Mouse (Mus musculus): ENCODE measurements around the gene Phospho1. TPM values are rescaled to one million over a fixed set of nuclear protein-coding genes. Genes with fewer than 3 reads are reported as not detected.

Gene Phospho1
- polyA plus RNA-seq, 1 experiment = 278 TPM

- TF ChIP-seq POLR2A (IDR thresholded peaks at IDR 0.05; ENCODE audit: low read depth, low read length) (no peak), CTCF (IDR thresholded peaks at IDR 0.05; ENCODE audit: extremely low read depth, insufficient read length, insufficient replicate concordance, low read depth, low read length) (no peak)
- H3K4me3 ChIP-seq (ENCODE audit: low read depth, low read length) = peak overlapping the region; percentile 12; the same call in 1 of the 2 replicates
- 58% methylated on average over 11 of the region's 11 CpGs for WGBS
- no peaks in the 10 kb centered on the region for H3K27me3 ChIP-seq (ENCODE audit: control insufficient read depth, insufficient read depth, low read length)
- peak overlapping the region; percentile 54 for H3K27ac ChIP-seq (ENCODE audit: insufficient read depth, low read depth, low read length)
- H3K4me1 ChIP-seq (ENCODE audit: control insufficient read depth, insufficient read depth, insufficient read length, low read length) = peaks cover 44% of the 10 kb centered on the region
- H3K36me3 ChIP-seq (ENCODE audit: control insufficient read depth, insufficient read depth, low read length) = 0 out of 2 replicates have a peak, but pooled peaks cover 11% of the 10 kb centered on the region
Observed at GRCm38 (mm10) chr11:95828181-95828964, 4.1 kb downstream of the Phospho1 start.

- WGBS = 71% methylated on average over 4 of the region's 4 CpGs
- TF ChIP-seq CTCF (IDR thresholded peaks at IDR 0.05; ENCODE audit: extremely low read depth, insufficient read length, insufficient replicate concordance, low read depth, low read length) (no peak), POLR2A (IDR thresholded peaks at IDR 0.05; ENCODE audit: low read depth, low read length) (no peak)
- Histone ChIP-seq H3K36me3 (ENCODE audit: control insufficient read depth, insufficient read depth, low read length) (0 out of 2 replicates have a peak, but pooled peaks cover 11% of the 10 kb centered on the region), H3K4me1 (ENCODE audit: control insufficient read depth, insufficient read depth, insufficient read length, low read length) (peaks cover 52% of the 10 kb centered on the region), H3K27ac (ENCODE audit: insufficient read depth, low read depth, low read length) (no peak overlapping the region), H3K27me3 (ENCODE audit: control insufficient read depth, insufficient read depth, low read length) (no peaks in the 10 kb centered on the region), H3K4me3 (ENCODE audit: low read depth, low read length) (no peak overlapping the region)
Observed at GRCm38 (mm10) chr11:95829526-95830050, 5.3 kb downstream of the Phospho1 start.

DNA sequence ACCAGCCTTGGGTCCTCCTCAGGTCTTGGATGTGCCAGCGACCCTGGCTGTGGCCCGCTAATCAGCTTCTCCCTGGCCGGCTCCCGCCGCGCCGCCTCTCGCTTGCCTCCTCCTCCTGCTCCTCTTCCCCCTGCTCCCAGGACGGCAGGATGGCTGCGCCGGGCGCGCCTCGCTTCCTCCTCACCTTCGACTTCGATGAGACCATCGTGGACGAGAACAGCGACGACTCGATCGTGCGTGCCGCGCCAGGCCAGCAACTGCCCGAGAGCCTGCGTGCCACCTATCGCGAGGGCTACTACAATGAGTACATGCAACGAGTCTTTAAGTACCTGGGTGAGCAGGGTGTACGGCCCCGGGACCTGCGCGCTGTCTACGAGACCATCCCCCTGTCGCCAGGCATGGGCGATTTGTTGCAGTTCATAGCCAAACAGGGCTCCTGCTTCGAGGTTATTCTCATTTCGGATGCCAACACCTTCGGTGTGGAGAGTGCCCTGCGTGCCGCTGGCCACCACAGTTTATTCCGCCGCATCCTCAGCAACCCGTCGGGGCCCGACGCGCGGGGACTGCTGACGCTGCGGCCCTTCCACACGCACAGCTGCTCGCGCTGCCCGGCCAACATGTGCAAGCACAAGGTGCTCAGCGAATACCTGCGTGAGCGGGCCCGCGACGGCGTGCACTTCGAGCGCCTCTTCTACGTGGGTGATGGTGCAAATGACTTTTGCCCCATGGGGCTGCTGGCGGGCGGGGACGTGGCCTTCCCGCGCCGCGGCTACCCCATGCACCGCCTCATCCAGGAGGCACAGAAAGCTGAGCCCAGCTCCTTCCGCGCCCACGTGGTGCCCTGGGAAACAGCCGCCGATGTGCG lies 6.3 kb downstream of the Phospho1 start:
- WGBS = 18% methylated on average over 80 of the region's 80 CpGs
- Histone ChIP-seq H3K4me3 (ENCODE audit: low read depth, low read length) (peak overlapping the region; percentile 51), H3K36me3 (ENCODE audit: control insufficient read depth, insufficient read depth, low read length) (0 out of 2 replicates have a peak, but pooled peaks cover 11% of the 10 kb centered on the region), H3K4me1 (ENCODE audit: control insufficient read depth, insufficient read depth, insufficient read length, low read length) (peaks cover 58% of the 10 kb centered on the region), H3K27ac (ENCODE audit: insufficient read depth, low read depth, low read length) (0 out of 2 replicates have a peak overlapping the region, but pooled peaks have one; percentile 2), H3K27me3 (ENCODE audit: control insufficient read depth, insufficient read depth, low read length) (no peaks in the 10 kb centered on the region)
- TF ChIP-seq CTCF (IDR thresholded peaks at IDR 0.05; ENCODE audit: extremely low read depth, insufficient read length, insufficient replicate concordance, low read depth, low read length) = no peak
- TF ChIP-seq POLR2A (IDR thresholded peaks at IDR 0.05; ENCODE audit: low read depth, low read length) = no peak

DNA sequence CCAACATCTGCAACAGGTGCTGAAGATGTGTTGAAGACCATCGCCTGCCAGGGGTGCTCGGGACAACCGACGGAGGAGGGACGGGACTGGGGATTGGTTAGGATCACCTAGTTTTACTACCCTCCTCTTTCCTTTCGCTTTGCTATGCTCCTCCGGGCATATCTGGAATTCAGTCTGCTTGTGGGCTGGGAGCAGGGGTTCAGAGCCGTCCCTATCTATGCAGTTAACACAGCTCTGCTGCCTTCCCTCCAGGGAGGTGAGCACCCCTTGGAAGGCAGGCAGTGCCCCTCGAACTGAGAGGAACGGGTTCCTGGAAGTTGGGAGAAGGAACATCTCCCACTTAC lies 6.9 kb downstream of the Phospho1 start:
- Histone ChIP-seq H3K27ac (ENCODE audit: insufficient read depth, low read depth, low read length) (0 out of 2 replicates have a peak overlapping the region, but pooled peaks have one; percentile 2), H3K4me1 (ENCODE audit: control insufficient read depth, insufficient read depth, insufficient read length, low read length) (peaks cover 62% of the 10 kb centered on the region), H3K27me3 (ENCODE audit: control insufficient read depth, insufficient read depth, low read length) (no peaks in the 10 kb centered on the region), H3K36me3 (ENCODE audit: control insufficient read depth, insufficient read depth, low read length) (0 out of 2 replicates have a peak, but pooled peaks cover 11% of the 10 kb centered on the region), H3K4me3 (ENCODE audit: low read depth, low read length) (peak overlapping the region; percentile 51)
- no peak for TF ChIP-seq CTCF (IDR thresholded peaks at IDR 0.05; ENCODE audit: extremely low read depth, insufficient read length, insufficient replicate concordance, low read depth, low read length)
- 0 out of 2 replicates have a peak, but pooled peaks have one; percentile 8 for TF ChIP-seq POLR2A (IDR thresholded peaks at IDR 0.05; ENCODE audit: low read depth, low read length)
- WGBS = 14% methylated on average over 10 of the region's 10 CpGs

GRCm38 (mm10) chr11:95831641-95832040 lies 7.3 kb downstream of the Phospho1 start:
- Histone ChIP-seq H3K27ac (ENCODE audit: insufficient read depth, low read depth, low read length) (no peak overlapping the region), H3K27me3 (ENCODE audit: control insufficient read depth, insufficient read depth, low read length) (no peaks in the 10 kb centered on the region), H3K4me3 (ENCODE audit: low read depth, low read length) (peak overlapping the region; percentile 51), H3K36me3 (ENCODE audit: control insufficient read depth, insufficient read depth, low read length) (0 out of 2 replicates have a peak, but pooled peaks cover 11% of the 10 kb centered on the region), H3K4me1 (ENCODE audit: control insufficient read depth, insufficient read depth, insufficient read length, low read length) (peaks cover 62% of the 10 kb centered on the region)
- 53% methylated on average over 15 of the region's 15 CpGs for WGBS
- no peak for TF ChIP-seq POLR2A (IDR thresholded peaks at IDR 0.05; ENCODE audit: low read depth, low read length)
- peak; percentile 30; the same call in 1 of the 2 replicates for TF ChIP-seq CTCF (IDR thresholded peaks at IDR 0.05; ENCODE audit: extremely low read depth, insufficient read length, insufficient replicate concordance, low read depth, low read length)

DNA sequence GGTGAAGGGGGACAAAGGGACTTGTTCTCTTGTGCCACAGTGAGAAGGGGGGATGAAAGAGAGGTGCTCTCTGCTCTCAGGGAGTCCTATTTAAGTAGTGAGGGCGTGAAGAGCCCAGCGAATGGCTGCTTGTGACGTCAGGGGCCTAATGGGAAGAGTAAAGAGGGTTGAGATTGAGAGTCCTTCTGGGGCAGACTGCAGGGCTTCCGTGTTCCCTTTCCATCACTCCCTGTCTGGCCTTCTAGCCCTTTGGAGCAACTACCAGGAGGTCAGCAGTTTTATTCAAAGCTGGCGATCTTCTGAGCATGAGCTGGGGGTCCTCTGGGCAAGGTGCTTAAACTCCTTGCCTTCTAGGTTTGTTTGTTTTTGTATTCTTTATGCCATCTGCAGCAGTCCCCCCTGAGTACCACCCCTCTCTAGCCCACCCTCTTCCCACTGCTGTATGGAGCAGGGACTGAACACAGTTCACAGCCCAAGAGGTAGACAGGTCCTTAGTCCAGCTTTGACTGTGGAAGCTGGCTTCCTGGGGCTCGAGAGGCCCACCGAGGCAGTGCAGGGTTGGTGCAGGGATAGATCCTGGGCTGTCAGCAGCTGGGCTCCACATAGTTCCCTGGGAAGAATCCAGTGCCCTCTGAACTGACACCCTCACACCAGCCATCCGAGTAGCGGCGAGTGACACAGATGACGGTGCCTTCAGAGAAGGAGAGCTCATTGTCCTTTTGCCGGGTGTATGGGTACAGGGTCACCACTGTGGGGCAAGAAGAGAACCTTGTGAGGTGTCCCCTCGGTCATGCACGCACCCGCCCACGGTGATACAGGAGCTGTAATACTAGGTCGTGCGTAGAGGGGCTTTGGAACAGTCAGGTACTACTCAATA lies 8.1 kb downstream of the Phospho1 start:
- H3K27ac ChIP-seq (ENCODE audit: insufficient read depth, low read depth, low read length) = no peak overlapping the region
- H3K4me3 ChIP-seq (ENCODE audit: low read depth, low read length) = no peak overlapping the region
- 0 out of 2 replicates have a peak, but pooled peaks cover 11% of the 10 kb centered on the region for H3K36me3 ChIP-seq (ENCODE audit: control insufficient read depth, insufficient read depth, low read length)
- 70% methylated on average over 18 of the region's 18 CpGs for WGBS
- no peaks in the 10 kb centered on the region for H3K27me3 ChIP-seq (ENCODE audit: control insufficient read depth, insufficient read depth, low read length)
- TF ChIP-seq POLR2A (IDR thresholded peaks at IDR 0.05; ENCODE audit: low read depth, low read length) = no peak
- TF ChIP-seq CTCF (IDR thresholded peaks at IDR 0.05; ENCODE audit: extremely low read depth, insufficient read length, insufficient replicate concordance, low read depth, low read length) = no peak
- peaks cover 68% of the 10 kb centered on the region for H3K4me1 ChIP-seq (ENCODE audit: control insufficient read depth, insufficient read depth, insufficient read length, low read length)

Measured in small intestine, adult 2 months (tissue).